Mouse (Mus musculus) testis, adult 2 months (tissue): ENCODE data around the gene Retnlb.

ENCODE experiments used
- CTCF ChIP-seq: fragments of 200-500 bp; IDR thresholded peaks from 2 replicates; pipeline ENCODE4 v1.5.1; 2012; ENCODE audit warnings: low read depth, mild to moderate bottlenecking, inconsistent platforms, low read length, moderate library complexity; ENCODE audit not compliant: control insufficient read depth, insufficient read depth, insufficient replicate concordance
- POLR2A ChIP-seq: fragments of 200-500 bp; IDR thresholded peaks from 2 replicates; pipeline ENCODE4 v1.6.1; 2012; ENCODE audit warnings: low read depth, mild to moderate bottlenecking, inconsistent platforms, low read length, moderate library complexity; ENCODE audit not compliant: control insufficient read depth

- TF ChIP-seq CTCF (no peak), POLR2A (no peak)
Measured at GRCm38 (mm10) chr16:48786258-48786657, 30.4 kb upstream of the Retnlb start.
